Mouse (Mus musculus) liver, embryonic 12.5 days (tissue): Measurements from ENCODE around the gene Mrpl52. TPM values are rescaled to one million over a fixed set of nuclear protein-coding genes. Genes with fewer than 3 reads are reported as not detected.

Experiments used
- polyA plus RNA-seq: library from polyadenylated mRNA; unstranded; fragments of >200 nt; fragmentation: Nextera tagmentation; extraction: Ambion mirVana; gene quantifications from 2 replicates; pipeline ENCODE4 v1.2.1, GENCODE M21; 2016

The Mrpl52 gene
- polyA plus RNA-seq, 1 experiment from 2014 or later = 282 TPM

Other genes starting within 250 kb of the Mrpl52 start
- 234 and 237 TPM in 2 replicates for gene Dad1, start 172.8 kb upstream of the Mrpl52 start, polyA plus RNA-seq
- gene Abhd4, start 172.7 kb upstream of the Mrpl52 start, polyA plus RNA-seq = 18.8 and 22.0 TPM in 2 replicates
- not detected in 2 replicates for gene Olfr49, start 142.0 kb upstream of the Mrpl52 start, polyA plus RNA-seq
- gene Oxa1l, start 66.1 kb upstream of the Mrpl52 start, polyA plus RNA-seq = 24.9 and 27.3 TPM in 2 replicates
- gene Slc7a7, start 9.1 kb upstream of the Mrpl52 start, polyA plus RNA-seq = 8.4 and 8.5 TPM in 2 replicates
- 36.7 and 38.2 TPM in 2 replicates for gene Mmp14, start 4.7 kb downstream of the Mrpl52 start, polyA plus RNA-seq
- gene Lrp10, start 37.2 kb downstream of the Mrpl52 start, polyA plus RNA-seq = 31.2 and 32.9 TPM in 2 replicates
- gene Rem2, start 49.2 kb downstream of the Mrpl52 start, polyA plus RNA-seq = 0.19 and 0.39 TPM in 2 replicates
- 60.6 and 61.1 TPM in 2 replicates for gene Prmt5, start 90.6 kb downstream of the Mrpl52 start, polyA plus RNA-seq
- 49.3 and 52.0 TPM in 2 replicates for gene Haus4, start 127.7 kb downstream of the Mrpl52 start, polyA plus RNA-seq
- 10.4 and 12.7 TPM in 2 replicates for gene Ajuba, start 150.6 kb downstream of the Mrpl52 start, polyA plus RNA-seq
- gene 4931414P19Rik, start 179.1 kb downstream of the Mrpl52 start, polyA plus RNA-seq = 3.7 and 4.1 TPM in 2 replicates
- gene Psmb5, start 191.1 kb downstream of the Mrpl52 start, polyA plus RNA-seq = 281 and 292 TPM in 2 replicates
- not detected in 2 replicates for gene Psmb11, start 194.5 kb downstream of the Mrpl52 start, polyA plus RNA-seq
- not detected in 2 replicates for gene Gm17606, start 214.0 kb downstream of the Mrpl52 start, polyA plus RNA-seq
- 0.61 and 1.0 TPM in 2 replicates for gene Cdh24, start 214.5 kb downstream of the Mrpl52 start, polyA plus RNA-seq